Mouse (Mus musculus): ENCODE results near the gene Arhgef25. TPM values are rescaled to one million over a fixed set of nuclear protein-coding genes. Genes with fewer than 3 reads are reported as not detected.
"Not testable (repeated sequence)": the region's sequence is repeated elsewhere in the genome, so short reads cannot be mapped to it uniquely, and the experiment has no call there.

Arhgef25 gene
- polyA plus RNA-seq, 1 experiment from 2014 or later = 52.6 TPM

DNA sequence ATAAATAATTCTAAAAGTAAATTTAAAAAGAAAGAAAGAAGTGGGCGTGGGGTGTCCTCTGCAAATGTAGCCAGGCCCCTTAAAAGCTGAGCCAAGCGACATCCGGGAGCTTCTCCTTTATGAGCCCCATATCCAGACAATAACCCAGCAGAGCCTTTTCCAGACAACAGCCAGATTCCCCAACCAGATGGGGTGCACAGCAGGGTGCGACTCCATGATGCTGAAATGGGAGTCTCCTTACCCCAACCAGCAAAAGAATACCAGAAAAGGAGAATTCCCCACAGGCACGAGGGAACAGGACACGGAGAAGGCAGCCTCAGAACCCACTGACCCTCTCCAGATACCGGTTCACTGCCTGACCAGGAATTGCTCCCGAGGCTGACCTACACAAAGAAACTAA, 46.7 kb downstream of the Arhgef25 start:
- no peak for ATAC-seq (replicated peaks; ENCODE audit: low FRiP score)
- Histone ChIP-seq H3K27ac (no peak overlapping the region), H3K36me3 (no peaks in the 10 kb centered on the region), H3K4me2 (no peak overlapping the region), H3K4me3 (replicated peaks) (no peak overlapping the region), H3K9ac (no peak overlapping the region), H3K9me3 (replicated peaks) (no peaks in the 10 kb centered on the region), H3K4me1 (peaks cover 5% of the 10 kb centered on the region; the same call in 1 of the 2 replicates), H3K27me3 (no peaks in the 10 kb centered on the region)
- WGBS = 84% methylated on average over 8 of the region's 8 CpGs

DNA sequence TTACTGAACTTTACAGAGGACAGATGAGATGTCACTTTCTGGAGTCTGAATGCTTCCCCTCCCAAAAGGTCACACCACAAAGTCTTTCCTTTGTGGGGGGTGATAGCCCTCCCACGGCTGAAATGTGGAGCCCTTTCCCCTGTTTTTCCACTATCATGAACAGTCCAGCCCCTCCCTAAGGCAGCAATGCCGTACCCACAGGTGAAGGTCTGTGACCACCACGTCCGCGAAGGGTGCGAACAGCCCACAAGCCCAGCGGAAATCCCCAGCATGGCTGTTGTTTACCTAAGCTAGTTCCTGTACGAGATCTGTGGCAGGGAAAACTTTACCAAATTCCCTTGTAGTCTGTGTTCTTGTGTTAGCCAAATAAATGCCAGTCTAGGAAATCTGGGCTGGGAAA, 48.4 kb downstream of the Arhgef25 start:
- H3K4me3 ChIP-seq (replicated peaks) = no peak overlapping the region

DNA sequence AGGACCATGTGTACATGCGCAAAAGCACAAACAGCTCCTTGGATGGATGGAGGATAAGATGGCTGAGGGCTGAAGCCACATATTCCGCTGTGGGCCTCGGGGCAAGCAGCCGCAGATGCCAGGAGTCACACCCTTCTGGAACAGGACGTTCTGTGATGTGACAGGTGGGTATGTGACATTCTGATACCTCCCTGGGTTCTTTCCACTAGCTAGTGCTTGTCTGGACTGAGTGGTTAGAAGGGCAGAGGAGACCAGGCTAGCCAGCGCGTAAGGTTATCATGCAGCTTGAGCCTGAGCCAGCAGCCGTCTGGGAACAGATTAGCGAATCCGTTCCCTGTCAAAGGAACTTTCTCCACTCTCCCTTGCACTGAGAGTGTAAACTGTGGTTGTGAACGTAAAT, 48.9 kb downstream of the Arhgef25 start:
- H3K4me2 ChIP-seq = no peak overlapping the region
- H3K9me3 ChIP-seq (replicated peaks) = no peaks in the 10 kb centered on the region
- no peak overlapping the region for H3K9ac ChIP-seq
- WGBS = 75% methylated on average over 11 of the region's 11 CpGs
- no peaks in the 10 kb centered on the region for H3K4me1 ChIP-seq
- no peak overlapping the region for H3K27ac ChIP-seq
- no peak for ATAC-seq (replicated peaks; ENCODE audit: low FRiP score)
- no peaks in the 10 kb centered on the region for H3K27me3 ChIP-seq
- no peaks in the 10 kb centered on the region for H3K36me3 ChIP-seq
- H3K4me3 ChIP-seq (replicated peaks) = no peak overlapping the region

More for the DNA sequence above, 48.4 kb downstream of the Arhgef25 start:
- Histone ChIP-seq H3K27ac (no peak overlapping the region), H3K4me2 (no peak overlapping the region), H3K36me3 (no peaks in the 10 kb centered on the region), H3K9ac (no peak overlapping the region), H3K9me3 (replicated peaks) (no peaks in the 10 kb centered on the region), H3K27me3 (no peaks in the 10 kb centered on the region), H3K4me1 (no peaks in the 10 kb centered on the region)
- 59% methylated on average over 8 of the region's 8 CpGs for WGBS
- ATAC-seq (replicated peaks; ENCODE audit: low FRiP score) = no peak

DNA sequence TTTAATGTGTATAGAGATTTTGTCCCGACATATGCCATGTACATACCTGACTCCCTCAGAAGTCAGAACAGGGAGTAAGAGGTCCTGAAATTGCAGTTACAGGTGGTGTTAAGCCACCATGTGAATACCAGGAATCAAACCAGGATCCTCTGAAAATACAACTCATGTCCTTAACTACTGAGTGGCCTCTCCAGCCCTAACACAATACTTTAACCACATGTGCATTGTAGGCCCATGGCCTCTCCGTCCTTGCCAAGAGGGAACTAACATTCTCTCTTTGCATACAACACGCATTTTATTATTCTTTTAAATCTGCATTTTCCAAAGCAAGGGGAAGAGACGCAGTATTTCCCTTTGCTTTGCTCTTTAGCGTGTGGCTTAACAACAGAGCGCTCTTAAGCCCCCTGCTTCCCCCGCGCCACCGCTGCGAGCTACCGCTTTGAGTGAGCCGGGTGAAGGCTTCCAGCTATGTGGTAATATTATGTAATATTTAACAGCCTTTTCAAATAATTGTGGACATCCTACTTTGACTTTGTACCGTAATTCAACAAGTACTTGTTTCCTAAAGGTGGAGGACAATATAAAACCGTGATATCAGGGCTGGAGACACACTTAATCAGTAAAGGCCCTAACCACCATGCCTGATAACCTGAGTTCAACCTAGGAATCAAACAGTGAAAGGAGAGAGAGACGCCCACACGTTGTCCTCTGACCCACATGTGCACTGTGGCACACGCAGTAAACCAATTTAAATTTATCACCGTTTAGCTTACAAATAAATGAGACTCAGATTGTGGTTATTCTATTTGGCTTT, 51.3 kb downstream of the Arhgef25 start:
- Histone ChIP-seq H3K36me3 (no peaks in the 10 kb centered on the region), H3K4me3 (replicated peaks) (no peak overlapping the region), H3K4me1 (no peaks in the 10 kb centered on the region), H3K27me3 (no peaks in the 10 kb centered on the region), H3K9ac (no peak overlapping the region), H3K4me2 (no peak overlapping the region), H3K27ac (no peak overlapping the region), H3K9me3 (replicated peaks) (no peaks in the 10 kb centered on the region)
- no peak for ATAC-seq (replicated peaks; ENCODE audit: low FRiP score)
- 81% methylated on average over 18 of the region's 18 CpGs for WGBS

DNA sequence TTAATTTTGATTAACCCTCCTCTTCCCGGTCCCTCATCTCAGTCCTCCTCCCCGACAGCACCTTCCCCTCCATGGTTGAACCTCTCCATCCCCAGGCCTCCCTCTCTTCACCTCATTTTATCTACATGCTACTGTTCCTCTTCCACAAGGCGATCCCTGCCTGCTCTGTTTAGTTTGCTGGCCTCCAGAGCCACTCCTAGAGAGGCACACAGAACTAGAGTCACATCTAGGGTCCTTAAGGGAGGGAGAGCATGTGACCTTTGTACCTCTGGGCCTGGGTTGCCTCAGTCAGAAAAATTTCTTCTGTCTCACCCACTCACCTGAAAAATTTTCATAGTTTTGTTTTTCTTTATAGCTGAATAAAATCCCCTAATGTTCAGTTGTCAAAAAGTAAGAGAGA, 52.0 kb downstream of the Arhgef25 start:
- no peak overlapping the region for H3K4me3 ChIP-seq (replicated peaks)
- no peak for ATAC-seq (replicated peaks; ENCODE audit: low FRiP score)
- H3K27ac ChIP-seq = no peak overlapping the region
- H3K27me3 ChIP-seq = no peaks in the 10 kb centered on the region
- H3K4me1 ChIP-seq = no peaks in the 10 kb centered on the region
- H3K9ac ChIP-seq = no peak overlapping the region
- no peak overlapping the region for H3K4me2 ChIP-seq
- H3K36me3 ChIP-seq = no peaks in the 10 kb centered on the region
- no peaks in the 10 kb centered on the region for H3K9me3 ChIP-seq (replicated peaks)
- WGBS = 81% methylated on average over 3 of the region's 3 CpGs

DNA sequence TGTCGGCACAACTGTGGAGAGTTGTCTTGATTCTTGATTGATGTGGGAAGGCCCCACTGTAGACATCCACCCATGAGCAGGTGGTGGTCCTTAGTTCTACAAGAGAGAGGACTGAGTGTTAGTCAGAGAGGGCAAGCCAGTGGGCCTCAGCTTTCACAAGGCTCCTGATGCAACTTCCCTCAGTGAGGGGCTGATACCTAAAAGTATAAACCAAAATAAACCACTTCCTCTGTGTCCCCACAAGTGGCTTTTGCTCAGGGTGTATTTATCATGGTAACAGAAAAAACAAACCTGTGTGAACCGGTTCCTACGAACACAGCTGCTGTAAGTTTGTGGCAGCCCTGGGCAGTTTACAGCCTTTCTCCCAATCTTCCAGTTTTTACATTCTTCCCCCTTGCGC, 53.4 kb downstream of the Arhgef25 start:
- H3K4me1 ChIP-seq = no peaks in the 10 kb centered on the region
- 84% methylated on average over 4 of the region's 4 CpGs for WGBS
- H3K27me3 ChIP-seq = no peaks in the 10 kb centered on the region
- no peaks in the 10 kb centered on the region for H3K9me3 ChIP-seq (replicated peaks)
- H3K27ac ChIP-seq = no peak overlapping the region
- no peak overlapping the region for H3K4me3 ChIP-seq (replicated peaks)
- H3K4me2 ChIP-seq = no peak overlapping the region
- no peak for ATAC-seq (replicated peaks; ENCODE audit: low FRiP score)
- H3K9ac ChIP-seq = no peak overlapping the region
- no peaks in the 10 kb centered on the region for H3K36me3 ChIP-seq

DNA sequence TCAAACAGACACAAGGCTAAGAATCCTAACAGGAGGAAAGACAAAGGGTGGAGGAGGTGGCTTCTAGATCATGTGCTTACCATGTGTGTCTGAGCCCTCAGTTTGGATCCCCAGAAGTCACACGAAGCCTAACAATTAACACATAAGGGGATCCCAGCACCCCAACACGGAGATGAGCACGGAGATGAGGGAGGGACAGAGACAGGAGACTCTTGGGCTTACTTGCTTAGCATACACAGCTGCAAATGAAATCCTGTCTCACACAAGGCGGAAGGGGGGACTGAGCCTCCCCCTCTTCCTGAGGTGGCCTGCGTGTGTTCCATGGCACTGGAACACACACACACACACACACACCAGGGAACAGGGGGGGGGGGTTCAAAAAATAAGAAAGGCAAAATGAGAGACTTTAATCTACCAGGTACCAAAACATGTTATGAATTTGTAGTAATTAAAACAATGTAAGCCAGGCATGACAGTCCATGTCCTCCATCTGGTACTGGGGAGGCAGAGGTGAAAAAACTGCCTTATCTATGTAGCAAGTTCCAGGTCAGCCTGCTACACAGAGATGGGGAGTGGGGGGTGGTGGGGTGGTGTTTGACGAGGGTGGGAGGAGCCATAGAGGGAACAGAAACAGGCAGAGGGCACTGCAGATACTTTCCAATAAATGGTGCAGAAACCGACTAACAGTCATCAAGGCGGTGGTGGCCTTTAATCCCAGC, 54.6 kb downstream of the Arhgef25 start:
- H3K9ac ChIP-seq = no peak overlapping the region
- H3K4me3 ChIP-seq (replicated peaks) = no peak overlapping the region
- no peaks in the 10 kb centered on the region for H3K27me3 ChIP-seq
- H3K4me1 ChIP-seq = no peaks in the 10 kb centered on the region
- H3K9me3 ChIP-seq (replicated peaks) = no peaks in the 10 kb centered on the region
- no peaks in the 10 kb centered on the region for H3K36me3 ChIP-seq
- H3K27ac ChIP-seq = no peak overlapping the region
- no peak for ATAC-seq (replicated peaks; ENCODE audit: low FRiP score)
- 59% methylated on average over 8 of the region's 8 CpGs for WGBS
- H3K4me2 ChIP-seq = no peak overlapping the region

DNA sequence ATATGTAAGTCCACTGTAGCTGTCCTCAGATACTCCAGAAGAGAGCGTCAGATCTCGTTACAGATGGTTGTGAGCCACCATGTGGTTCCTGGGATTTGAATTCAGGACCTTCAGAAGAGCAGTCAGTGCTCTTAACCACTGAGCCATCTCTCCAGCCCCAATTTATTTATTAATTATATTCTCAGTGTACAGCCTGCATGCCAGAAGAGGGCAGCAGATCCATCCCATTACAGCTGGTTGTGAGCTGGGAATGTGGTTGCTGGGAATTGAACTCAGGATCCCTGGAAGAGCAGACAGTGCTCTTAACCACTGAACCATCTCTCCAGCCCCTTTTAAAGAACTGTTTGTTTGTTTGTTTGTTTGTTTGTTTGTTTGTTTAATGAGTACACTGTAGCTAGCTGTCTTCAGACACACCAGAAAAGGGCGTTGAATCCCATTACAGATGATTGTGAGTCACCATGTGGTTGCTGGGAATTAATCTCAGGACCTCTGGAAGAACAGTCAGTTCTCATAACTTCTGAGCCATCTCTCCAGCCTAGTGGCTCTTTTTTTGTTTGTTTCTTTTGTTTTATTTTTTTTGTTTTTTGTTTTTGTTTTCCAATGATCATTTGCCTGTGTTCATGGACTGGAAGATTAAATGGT, 55.4 kb downstream of the Arhgef25 start:
- not testable (repeated sequence) for H3K9ac ChIP-seq; H3K4me3 ChIP-seq (replicated peaks); H3K27ac ChIP-seq; H3K27me3 ChIP-seq; H3K4me2 ChIP-seq; H3K9me3 ChIP-seq (replicated peaks); H3K4me1 ChIP-seq; H3K36me3 ChIP-seq; ATAC-seq (replicated peaks; ENCODE audit: low FRiP score)
- 84% methylated on average over 3 of the region's 3 CpGs for WGBS

Other genes starting within 250 kb of the Arhgef25 start
- gene Ctdsp2, start 211.4 kb downstream of the Arhgef25 start, polyA plus RNA-seq (2015; fragmentation: Nextera tagmentation; extraction: Ambion mirVana) = 67.5 and 73.2 TPM in 2 replicates
- gene Avil, start 189.4 kb downstream of the Arhgef25 start, polyA plus RNA-seq (2015; fragmentation: Nextera tagmentation; extraction: Ambion mirVana) = 0.10 and 0.36 TPM in 2 replicates
- gene Tsfm, start 159.2 kb downstream of the Arhgef25 start, polyA plus RNA-seq (2015; fragmentation: Nextera tagmentation; extraction: Ambion mirVana) = 96.4 and 99.7 TPM in 2 replicates
- 59.4 and 67.4 TPM in 2 replicates for gene Mettl1, start 148.7 kb downstream of the Arhgef25 start, polyA plus RNA-seq (2015; fragmentation: Nextera tagmentation; extraction: Ambion mirVana)
- gene Eef1akmt3, start 148.6 kb downstream of the Arhgef25 start, polyA plus RNA-seq (2015; fragmentation: Nextera tagmentation; extraction: Ambion mirVana) = 0.93 and 1.00 TPM in 2 replicates
- 9.9 and 12.3 TPM in 2 replicates for gene Cyp27b1, start 141.8 kb downstream of the Arhgef25 start, polyA plus RNA-seq (2015; fragmentation: Nextera tagmentation; extraction: Ambion mirVana)
- gene March9, start 129.9 kb downstream of the Arhgef25 start, polyA plus RNA-seq (2015; fragmentation: Nextera tagmentation; extraction: Ambion mirVana) = 1.1 and 1.4 TPM in 2 replicates
- gene Cdk4, start 126.5 kb downstream of the Arhgef25 start, polyA plus RNA-seq (2015; fragmentation: Nextera tagmentation; extraction: Ambion mirVana) = 1,852 and 1,884 TPM in 2 replicates
- gene Tspan31, start 119.8 kb downstream of the Arhgef25 start, polyA plus RNA-seq (2015; fragmentation: Nextera tagmentation; extraction: Ambion mirVana) = 185 and 189 TPM in 2 replicates
- gene Agap2, start 114.8 kb downstream of the Arhgef25 start, polyA plus RNA-seq (2015; fragmentation: Nextera tagmentation; extraction: Ambion mirVana) = 0.04 and 0.42 TPM in 2 replicates
- gene Os9, start 69.0 kb downstream of the Arhgef25 start, polyA plus RNA-seq (2015; fragmentation: Nextera tagmentation; extraction: Ambion mirVana) = 88.1 and 94.0 TPM in 2 replicates
- gene B4galnt1, start 24.9 kb downstream of the Arhgef25 start, polyA plus RNA-seq (2015; fragmentation: Nextera tagmentation; extraction: Ambion mirVana) = 7.5 and 7.7 TPM in 2 replicates
- gene Slc26a10, start 9.4 kb downstream of the Arhgef25 start, polyA plus RNA-seq (2015; fragmentation: Nextera tagmentation; extraction: Ambion mirVana) = 3.1 and 3.3 TPM in 2 replicates
- 100 and 129 TPM in 2 replicates for gene Dtx3, start 5.6 kb upstream of the Arhgef25 start, polyA plus RNA-seq (2015; fragmentation: Nextera tagmentation; extraction: Ambion mirVana)
- 41.1 and 43.5 TPM in 2 replicates for gene Pip4k2c, start 21.5 kb upstream of the Arhgef25 start, polyA plus RNA-seq (2015; fragmentation: Nextera tagmentation; extraction: Ambion mirVana)
- gene Kif5a, start 73.3 kb upstream of the Arhgef25 start, polyA plus RNA-seq (2015; fragmentation: Nextera tagmentation; extraction: Ambion mirVana) = 1.1 and 1.9 TPM in 2 replicates
- gene Dctn2, start 76.3 kb upstream of the Arhgef25 start, polyA plus RNA-seq (2015; fragmentation: Nextera tagmentation; extraction: Ambion mirVana) = 169 and 189 TPM in 2 replicates
- 15.9 and 16.1 TPM in 2 replicates for gene Mbd6, start 98.9 kb upstream of the Arhgef25 start, polyA plus RNA-seq (2015; fragmentation: Nextera tagmentation; extraction: Ambion mirVana)
- 120 and 127 TPM in 2 replicates for gene Mars, start 121.7 kb upstream of the Arhgef25 start, polyA plus RNA-seq (2015; fragmentation: Nextera tagmentation; extraction: Ambion mirVana)
- 3.1 and 3.3 TPM in 2 replicates for gene Arhgap9, start 131.9 kb upstream of the Arhgef25 start, polyA plus RNA-seq (2015; fragmentation: Nextera tagmentation; extraction: Ambion mirVana)
- gene Gli1, start 151.9 kb upstream of the Arhgef25 start, polyA plus RNA-seq (2015; fragmentation: Nextera tagmentation; extraction: Ambion mirVana) = 6.3 and 8.2 TPM in 2 replicates
- gene Inhbe, start 164.3 kb upstream of the Arhgef25 start, polyA plus RNA-seq (2015; fragmentation: Nextera tagmentation; extraction: Ambion mirVana) = not detected in 2 replicates
- gene Inhbc, start 180.3 kb upstream of the Arhgef25 start, polyA plus RNA-seq (2015; fragmentation: Nextera tagmentation; extraction: Ambion mirVana) = 0.19 and 0.45 TPM in 2 replicates
- gene R3hdm2, start 190.2 kb upstream of the Arhgef25 start, polyA plus RNA-seq (2015; fragmentation: Nextera tagmentation; extraction: Ambion mirVana) = 34.7 and 35.9 TPM in 2 replicates

All from kidney, embryonic 15.5 days (tissue).